Mouse (Mus musculus) spleen, adult 12 weeks (tissue): ENCODE measurements around the gene Elmo1.

Experiments used
- DNase-seq: peaks from one replicate; pipeline ENCODE4 v3.0.0; 2022; ENCODE audit warnings: low spot score

Gene Elmo1

DNA sequence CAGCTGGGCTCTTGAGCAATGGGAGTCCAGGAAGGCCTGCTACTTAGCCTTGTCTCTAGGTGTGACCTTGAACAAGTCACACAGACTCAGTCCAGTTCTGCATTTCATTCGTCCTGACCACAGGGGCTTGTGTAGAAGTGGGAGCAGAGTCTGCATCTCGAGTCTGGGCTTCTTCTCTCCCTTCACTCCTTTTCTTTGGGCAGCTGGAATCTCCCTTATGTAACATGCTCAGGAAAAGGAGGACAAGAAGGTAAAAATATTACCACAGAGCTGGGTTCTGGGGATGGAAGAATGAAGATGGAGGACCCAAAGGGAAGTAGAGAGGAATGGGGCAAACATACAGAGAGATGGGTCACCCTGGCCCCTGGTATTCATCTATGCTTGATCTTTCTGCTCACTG is 447.1 kb downstream of the Elmo1 start:
- DNase-seq: no peak

GRCm38 (mm10) chr13:20538216-20539070 is 448.0 kb downstream of the Elmo1 start:
- DNase-seq: no peak

DNA sequence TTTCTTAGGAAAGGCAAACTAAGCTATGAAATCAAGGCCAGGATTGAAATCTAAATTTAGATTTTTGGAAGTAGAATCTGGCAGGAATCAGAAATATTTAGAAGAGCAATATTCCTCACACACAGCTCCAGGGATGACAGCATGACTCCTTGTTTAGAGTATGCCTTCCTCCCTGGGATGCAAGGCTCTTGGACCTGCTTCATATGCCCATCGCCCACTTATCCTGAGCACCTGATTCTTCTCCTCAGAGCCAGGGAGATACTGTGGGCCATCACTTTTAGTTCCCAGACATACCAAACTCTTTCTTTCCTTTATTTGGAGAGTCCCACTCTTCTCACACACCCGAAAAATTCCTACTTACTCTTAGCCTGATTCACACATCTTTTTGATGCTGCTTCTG is 449.2 kb downstream of the Elmo1 start:
- DNase-seq: no peak

GRCm38 (mm10) chr13:20546568-20547204 is 456.3 kb downstream of the Elmo1 start:
- no peak for DNase-seq

DNA sequence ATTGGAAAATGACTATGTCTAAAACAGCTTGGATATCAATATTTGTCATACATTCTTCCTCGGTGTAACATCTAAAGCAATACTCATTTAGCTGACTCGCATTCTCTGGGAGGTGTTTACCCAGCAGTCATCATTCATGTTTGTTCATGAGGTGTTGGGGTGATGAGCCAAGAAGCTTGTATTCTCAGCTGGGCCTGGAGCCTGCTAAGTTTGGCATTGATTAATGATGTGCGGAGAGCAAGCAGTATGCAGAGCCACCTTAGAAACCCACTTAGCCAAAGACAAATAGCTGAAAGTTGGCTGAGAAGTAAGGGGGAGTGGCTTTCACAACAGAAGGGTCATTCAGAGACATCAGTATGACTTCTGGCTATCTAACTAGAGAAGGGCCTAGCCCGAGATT is 459.6 kb downstream of the Elmo1 start:
- DNase-seq: no peak

GRCm38 (mm10) chr13:20551559-20551958 is 461.2 kb downstream of the Elmo1 start:
- no peak for DNase-seq

- DNase-seq: no peak
These were observed 465.6 kb downstream of the Elmo1 start for GRCm38 (mm10) chr13:20555853-20556452.

DNA sequence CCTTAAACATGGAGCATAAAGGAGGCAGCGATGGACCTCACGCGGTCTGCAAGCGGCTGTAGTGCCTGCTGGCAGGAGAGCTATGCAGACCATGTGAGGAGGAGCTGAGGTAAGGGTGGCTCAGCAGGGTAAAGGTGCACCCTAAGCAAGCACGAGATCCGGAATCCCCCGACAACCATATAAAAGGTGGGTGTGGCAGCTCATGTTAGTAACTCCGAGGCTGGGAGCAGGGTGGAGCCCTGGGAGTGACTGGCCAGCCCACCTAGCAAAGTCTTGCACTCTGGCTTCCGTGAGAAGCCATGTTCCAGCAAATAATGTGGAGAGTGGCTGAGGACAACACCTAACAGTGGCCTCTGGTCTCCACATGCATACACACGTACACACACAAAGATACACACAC is 466.3 kb downstream of the Elmo1 start:
- DNase-seq: no peak

DNA sequence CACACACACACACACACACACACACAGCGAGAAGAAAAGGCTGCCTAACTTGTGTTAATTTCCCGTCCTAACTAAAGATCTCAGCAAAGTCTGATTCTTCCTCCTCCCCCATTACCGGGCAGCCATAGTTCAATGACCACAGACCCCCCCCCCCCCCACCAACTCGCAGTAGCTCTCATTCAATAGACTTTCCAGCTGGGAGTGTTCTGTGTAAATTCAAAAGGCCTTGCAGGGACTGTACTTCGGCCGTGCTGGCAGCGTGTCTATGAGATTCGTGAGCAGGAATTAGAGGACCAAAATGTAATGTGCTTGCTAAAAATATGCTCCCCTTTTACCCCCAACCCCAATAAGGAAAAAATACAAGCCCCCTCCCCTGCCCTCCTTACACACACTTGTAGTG is 466.8 kb downstream of the Elmo1 start:
- DNase-seq: no peak

DNA sequence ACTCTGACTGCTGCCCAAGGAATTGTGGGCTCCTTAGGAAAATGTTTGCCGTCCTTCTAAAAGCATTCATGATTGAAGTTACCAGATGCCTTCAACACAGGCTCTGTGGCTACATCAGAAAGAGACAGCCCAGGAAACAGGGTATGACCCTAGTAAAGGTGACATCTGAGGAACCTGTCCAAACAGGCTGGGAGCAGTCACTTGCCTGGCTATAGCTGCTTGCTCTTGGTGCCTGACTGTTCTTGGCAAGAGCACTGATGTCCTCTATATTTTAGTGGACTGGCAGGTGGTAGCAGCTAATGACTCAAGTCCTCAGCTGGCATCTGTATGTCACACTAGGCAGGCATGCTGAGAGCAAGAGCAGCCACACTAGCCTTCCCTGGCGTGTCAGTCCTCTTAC is 468.0 kb downstream of the Elmo1 start:
- DNase-seq: no peak

GRCm38 (mm10) chr13:20564414-20564813 is 474.0 kb downstream of the Elmo1 start:
- no peak for DNase-seq

GRCm38 (mm10) chr13:20575186-20575585 is 484.8 kb downstream of the Elmo1 start:
- no peak for DNase-seq

- DNase-seq: no peak
These were observed 495.5 kb downstream of the Elmo1 start for GRCm38 (mm10) chr13:20585868-20586267.

GRCm38 (mm10) chr13:20586462-20586861 is 496.1 kb downstream of the Elmo1 start:
- no peak for DNase-seq

DNA sequence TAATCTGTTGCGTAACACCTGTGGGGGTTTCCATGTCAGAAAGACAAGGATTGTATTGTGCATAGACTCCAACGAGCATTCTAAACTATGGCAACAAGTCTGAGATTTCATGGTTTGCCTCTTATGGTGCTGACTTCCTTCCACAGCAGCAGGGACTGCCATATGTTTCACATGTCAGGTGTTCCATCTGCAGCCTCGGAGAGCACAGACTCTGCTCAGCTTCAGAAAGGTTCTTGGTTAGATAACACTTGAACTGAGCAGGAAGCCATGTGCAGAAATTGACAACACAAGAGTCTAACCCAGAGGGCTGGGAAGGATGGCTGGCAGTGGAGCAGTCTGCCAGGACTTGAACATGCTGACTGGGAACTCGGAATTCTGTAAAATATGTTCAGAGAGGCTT is 500.6 kb downstream of the Elmo1 start:
- no peak for DNase-seq

DNA sequence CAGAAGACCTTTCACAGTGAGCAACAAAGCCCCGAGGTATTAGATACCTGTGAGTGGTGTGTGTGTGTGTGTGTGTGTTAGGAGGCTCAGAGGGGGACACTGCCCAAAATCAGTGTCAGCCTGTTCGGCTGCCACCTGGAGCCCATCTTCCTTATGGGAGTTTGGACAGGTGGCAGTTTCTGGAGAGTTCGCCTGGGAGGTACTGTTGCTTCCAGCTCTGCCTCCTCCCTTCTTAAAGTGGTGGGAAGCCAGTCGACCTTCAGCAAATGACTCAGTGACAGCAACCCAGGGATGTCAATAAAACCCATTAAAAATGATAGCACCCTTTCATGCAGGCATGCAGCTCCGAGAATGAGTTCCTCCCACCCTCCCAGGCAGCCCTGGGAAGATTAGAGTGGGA is 506.9 kb downstream of the Elmo1 start:
- DNase-seq: no peak

DNA sequence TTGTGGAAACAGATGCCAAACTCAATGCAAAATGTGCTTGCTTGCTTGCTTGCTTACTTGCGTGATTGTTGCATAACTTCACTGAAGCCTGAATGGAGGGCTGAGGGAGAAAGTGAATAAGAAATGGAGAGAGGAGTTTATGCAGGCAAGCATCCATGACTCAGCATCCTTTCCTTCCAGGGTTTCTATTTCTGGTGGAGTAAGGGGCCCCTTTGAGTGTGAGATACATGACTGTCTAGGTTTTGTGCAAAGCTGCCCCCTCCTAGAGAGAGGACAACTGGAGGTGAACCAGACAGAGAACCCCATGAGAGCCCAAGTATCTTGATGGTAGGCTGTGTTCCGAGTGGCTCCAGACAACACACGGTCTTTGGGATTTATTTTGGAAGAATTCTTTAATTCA is 508.2 kb downstream of the Elmo1 start:
- DNase-seq: no peak

- no peak for DNase-seq
These were observed 509.9 kb downstream of the Elmo1 start for GRCm38 (mm10) chr13:20600246-20600645.

DNA sequence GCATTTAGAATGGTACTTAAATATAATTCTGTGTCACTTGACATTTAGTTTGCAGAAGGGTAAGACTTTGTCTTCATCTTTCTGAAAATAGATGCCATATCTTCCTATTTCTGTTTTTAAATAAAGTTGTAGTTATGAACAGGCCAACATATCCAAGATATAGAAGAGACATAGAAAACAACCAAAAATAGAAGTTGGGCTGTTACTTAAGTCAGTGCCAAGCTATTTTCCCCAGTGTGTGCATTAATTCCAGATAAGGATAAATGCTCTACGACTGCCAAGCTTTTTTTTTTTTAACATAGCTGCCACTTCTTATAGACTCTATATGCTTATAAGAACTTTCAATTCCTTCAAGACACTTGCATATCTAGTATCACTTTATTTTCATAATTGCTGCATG is 511.0 kb downstream of the Elmo1 start:
- no peak for DNase-seq

GRCm38 (mm10) chr13:20606891-20607290 is 516.5 kb downstream of the Elmo1 start:
- DNase-seq: no peak

DNA sequence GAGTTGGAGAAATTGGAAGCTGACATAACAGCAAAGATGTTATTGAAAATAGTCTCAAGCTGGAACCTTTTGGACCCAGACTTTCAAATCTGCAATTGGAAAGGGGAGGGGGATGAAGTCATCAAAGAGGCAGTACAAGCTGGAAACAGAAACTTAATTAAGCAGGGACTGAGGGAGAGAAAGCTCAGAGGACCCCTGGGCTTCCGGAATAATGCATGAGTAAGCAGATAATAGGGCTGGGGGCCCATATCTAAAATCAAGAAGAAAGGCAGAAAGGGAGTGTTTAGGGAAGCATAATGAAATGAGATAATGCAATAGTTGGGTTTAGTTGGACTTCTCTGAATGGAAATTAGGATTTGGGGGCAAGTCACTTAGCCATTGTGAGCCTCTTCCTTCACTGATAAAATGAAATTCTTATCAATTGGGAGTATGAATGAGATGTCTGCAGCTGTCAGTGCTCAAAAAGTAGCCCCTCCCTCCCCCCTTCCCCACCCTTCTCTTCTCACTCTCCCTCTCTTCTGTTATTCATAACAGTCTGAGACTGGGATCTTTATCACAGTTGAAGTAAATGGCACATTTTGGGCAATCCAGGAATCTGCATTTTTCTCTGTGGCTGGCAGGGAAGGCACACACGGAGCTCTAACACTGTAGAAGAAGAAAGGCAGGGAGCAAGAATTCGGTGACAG is 518.8 kb downstream of the Elmo1 start:
- DNase-seq: no peak

GRCm38 (mm10) chr13:20615596-20616469 is 525.4 kb downstream of the Elmo1 start:
- DNase-seq: no peak
